ENCODE assay signal across 9 mouse cellular contexts in the genomic region with DNA sequence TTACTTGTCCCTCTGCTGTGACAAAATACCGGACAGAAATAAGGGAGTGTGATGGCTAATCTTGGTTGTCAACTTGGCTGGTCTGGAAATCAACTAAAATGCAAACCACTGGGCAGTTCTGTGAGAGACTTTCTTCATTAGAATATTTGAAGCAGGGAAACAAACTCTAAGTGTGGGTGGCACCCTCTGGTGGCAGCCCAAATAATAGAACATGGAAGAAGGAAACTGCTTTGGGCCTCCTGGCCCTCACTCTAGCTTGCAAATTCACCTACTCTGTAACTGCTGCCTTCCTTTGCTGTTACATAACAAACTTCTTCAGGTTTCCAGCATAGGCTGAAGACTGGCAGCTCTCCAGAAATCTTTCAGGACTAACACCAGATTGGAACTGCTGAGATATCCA. TPM values are rescaled to one million over a fixed set of nuclear protein-coding genes. Genes with fewer than 3 reads are reported as not detected.
DNase-seq lines count a peak whose midpoint lies in the region; ATAC-seq and TF ChIP-seq lines count a peak whose summit lies in the region.
"Had no signal": no experiment of that assay in that cellular context is flagged by ENCODE, and none has a peak within 500 bp of the region (broad histone marks: within the 10 kb centered on the region; RNA-seq: fewer than 3 reads in every experiment).

No protein-coding gene starts in this region.

- no peak overlapping the region for H3K4me2 ChIP-seq in forebrain, postnatal 0 days (ENCODE audit: low read depth)
- H3K4me2 ChIP-seq in forebrain, embryonic 13.5 days: no peak overlapping the region
- H3K4me2 ChIP-seq in embryonic facial prominence, embryonic 11.5 days (ENCODE audit: low read depth, low read length): no peak overlapping the region
- H3K4me2 ChIP-seq: hindbrain, embryonic 15.5 days had no signal

- WGBS in forebrain, postnatal 0 days: 41% methylated on average over 1 of the region's 1 CpGs
- WGBS in forebrain, embryonic 13.5 days: 36% methylated on average over 1 of the region's 1 CpGs
- WGBS in embryonic facial prominence, embryonic 11.5 days: 30% methylated on average over 1 of the region's 1 CpGs

- peak; percentile 76 for TF ChIP-seq CTCF in forebrain, postnatal 0 days (IDR thresholded peaks at IDR 0.05; ENCODE audit: low read depth)

- H3K9ac ChIP-seq in forebrain, postnatal 0 days: no peak overlapping the region
- no peak overlapping the region for H3K9ac ChIP-seq in forebrain, embryonic 13.5 days
- H3K9ac ChIP-seq in embryonic facial prominence, embryonic 11.5 days (replicated peaks; ENCODE audit: low read length): no peak overlapping the region
- H3K9ac ChIP-seq: hindbrain, embryonic 15.5 days had no signal

- H3K9me3 ChIP-seq in forebrain, postnatal 0 days (ENCODE audit: low read length): no peaks in the 10 kb centered on the region
- H3K9me3 ChIP-seq in forebrain, embryonic 13.5 days (replicated peaks): no peaks in the 10 kb centered on the region
- H3K9me3 ChIP-seq in embryonic facial prominence, embryonic 11.5 days (replicated peaks; ENCODE audit: control insufficient read depth, low read length): no peaks in the 10 kb centered on the region
- H3K9me3 ChIP-seq: hindbrain, embryonic 15.5 days had no signal

- peak; percentile 80 for DNase-seq in forebrain, postnatal 0 days
- DNase-seq in 416B (ENCODE audit: low read depth): peak; percentile 62
- DNase-seq in adrenal gland, postnatal 10 days: peak; percentile 77
- DNase-seq in embryonic facial prominence, embryonic 11.5 days (ENCODE audit: low spot score): peak; percentile 60
- DNase-seq in layer of hippocampus, adult 18-20 months (ENCODE audit: low spot score in 2 of 2): peak; percentile 30 to 83
- DNase-seq in lung, postnatal 25 days (ENCODE audit: low spot score): peak; percentile 38
- DNase-seq in testis, postnatal 14 days (ENCODE audit: low spot score): peak; percentile 12

- no peak overlapping the region for H3K27ac ChIP-seq in forebrain, postnatal 0 days (ENCODE audit: low read depth, low read length)
- no peak overlapping the region for H3K27ac ChIP-seq in forebrain, embryonic 13.5 days
- no peak overlapping the region for H3K27ac ChIP-seq in embryonic facial prominence, embryonic 11.5 days (replicated peaks; ENCODE audit: low read depth, low read length)
- H3K27ac ChIP-seq: hindbrain, embryonic 15.5 days had no signal

- no peaks in the 10 kb centered on the region for H3K4me1 ChIP-seq in forebrain, postnatal 0 days (ENCODE audit: insufficient read depth)
- H3K4me1 ChIP-seq in forebrain, embryonic 13.5 days: peaks cover 19% of the 10 kb centered on the region
- no peaks in the 10 kb centered on the region for H3K4me1 ChIP-seq in embryonic facial prominence, embryonic 11.5 days (ENCODE audit: control insufficient read depth, insufficient read depth, low read length)

- no peaks in the 10 kb centered on the region for H3K27me3 ChIP-seq in forebrain, postnatal 0 days (ENCODE audit: insufficient read depth, low read length)
- no peaks in the 10 kb centered on the region for H3K27me3 ChIP-seq in forebrain, embryonic 13.5 days
- no peaks in the 10 kb centered on the region for H3K27me3 ChIP-seq in embryonic facial prominence, embryonic 11.5 days (ENCODE audit: control insufficient read depth, insufficient read depth, low read length)
- H3K27me3 ChIP-seq: hindbrain, embryonic 15.5 days had no signal

- no peaks in the 10 kb centered on the region for H3K36me3 ChIP-seq in forebrain, postnatal 0 days (ENCODE audit: insufficient read depth)
- H3K36me3 ChIP-seq in forebrain, embryonic 13.5 days (ENCODE audit: poor library complexity, severe bottlenecking): no peaks in the 10 kb centered on the region
- no peaks in the 10 kb centered on the region for H3K36me3 ChIP-seq in embryonic facial prominence, embryonic 11.5 days (replicated peaks; ENCODE audit: control insufficient read depth, insufficient read depth, low read depth, low read length)
- H3K36me3 ChIP-seq: hindbrain, embryonic 15.5 days had no signal

- ATAC-seq in forebrain, postnatal 0 days: no peak
- ATAC-seq in forebrain, embryonic 13.5 days: no peak
- ATAC-seq in embryonic facial prominence, embryonic 11.5 days (replicated peaks; ENCODE audit: insufficient number of reproducible peaks, low FRiP score, low TSS enrichment, low read depth): no peak

- H3K4me3 ChIP-seq in forebrain, postnatal 0 days (ENCODE audit: low read depth, low read length): no peak overlapping the region
- H3K4me3 ChIP-seq in forebrain, embryonic 13.5 days: no peak overlapping the region
- no peak overlapping the region for H3K4me3 ChIP-seq in embryonic facial prominence, embryonic 11.5 days (ENCODE audit: low read depth, low read length)
- H3K4me3 ChIP-seq: hindbrain, embryonic 15.5 days had no signal

RNA-seq across cellular contexts. Expression of gene Cacng4, which starts 58.7 kb away (rescaled TPM):
- 80.9 and 91.7 TPM in 2 replicates for total RNA-seq in forebrain, postnatal 0 days (2014; rRNA removed)
- 44.6 and 57.7 TPM in 2 replicates for polyA plus RNA-seq in forebrain, postnatal 0 days (2015; fragmentation: Nextera tagmentation; extraction: Ambion mirVana)
- 23.1 and 27.6 TPM in 2 replicates for polyA plus RNA-seq in forebrain, embryonic 13.5 days (2015; fragmentation: Nextera tagmentation; extraction: Ambion mirVana)
- total RNA-seq in adrenal gland, postnatal 10 days (2021): 1 to 10 TPM; 4.5 TPM
- polyA plus RNA-seq in embryonic facial prominence, embryonic 11.5 days (2014; fragmentation: Nextera tagmentation; extraction: Ambion mirVana): 7.9 and 8.3 TPM in 2 replicates
- 10 to 100 TPM; 20.1 to 21.7 TPM for total RNA-seq in layer of hippocampus, adult 18-20 months (2021)

Comparison
In these comparisons a context has a peak if more than half of its experiments do, and no peak if none do; other contexts are left out.
1. DNase-seq: peak in every context shown above with its lines; median percentile 80 in forebrain, postnatal 0 days; 77 in adrenal gland, postnatal 10 days; 62 in 416B; 60 in embryonic facial prominence, embryonic 11.5 days; 56 in layer of hippocampus, adult 18-20 months; 38 in lung, postnatal 25 days; 12 in testis, postnatal 14 days.